Mouse (Mus musculus): ENCODE measurements around the gene Plcxd1.

The Plcxd1 gene

GRCm38 (mm10) chr5:110106901-110107564 lies 7.3 kb downstream of the Plcxd1 start:
- WGBS = 15% methylated on average over 41 of the region's 41 CpGs

- WGBS = under 1% methylated on average over 70 of the region's 71 CpGs
These were observed 8.0 kb downstream of the Plcxd1 start, which contains the start of gene Gtpbp6 for GRCm38 (mm10) chr5:110107581-110108304. Gene Gtpbp6 (minus strand): TSS chr5:110108197.

GRCm38 (mm10) chr5:110108305-110108628 lies 8.5 kb downstream of the Plcxd1 start:
- WGBS = 0% methylated on average over 7 of the region's 7 CpGs

- WGBS = under 1% methylated on average over 12 of the region's 12 CpGs
These were observed 10.2 kb downstream of the Plcxd1 start, which contains the start of gene Zfp605 for GRCm38 (mm10) chr5:110109991-110110441. Gene Zfp605 (plus strand): TSS chr5:110110092.

GRCm38 (mm10) chr5:110122380-110122779 lies 22.6 kb downstream of the Plcxd1 start:
- 91% methylated on average over 3 of the region's 3 CpGs for WGBS

- 1% methylated on average over 46 of the region's 46 CpGs for WGBS
These were observed 35.7 kb downstream of the Plcxd1 start, which contains the start of gene Chfr for GRCm38 (mm10) chr5:110135293-110136086. Gene Chfr (plus strand): TSS chr5:110135842.

GRCm38 (mm10) chr5:110136087-110136464 lies 36.3 kb downstream of the Plcxd1 start:
- 3% methylated on average over 18 of the region's 18 CpGs for WGBS

- WGBS = over 99% methylated on average over 3 of the region's 3 CpGs
These were observed 38.0 kb downstream of the Plcxd1 start for GRCm38 (mm10) chr5:110137816-110138215.

GRCm38 (mm10) chr5:110139325-110139724 lies 39.6 kb downstream of the Plcxd1 start:
- WGBS = 92% methylated on average over 3 of the region's 3 CpGs

- 92% methylated on average over 7 of the region's 7 CpGs for WGBS
These were observed 40.7 kb downstream of the Plcxd1 start for GRCm38 (mm10) chr5:110140424-110140823.

GRCm38 (mm10) chr5:110142309-110142708 lies 42.5 kb downstream of the Plcxd1 start:
- 90% methylated on average over 2 of the region's 2 CpGs for WGBS

GRCm38 (mm10) chr5:110143007-110143406 lies 43.2 kb downstream of the Plcxd1 start:
- 81% methylated on average over 5 of the region's 5 CpGs for WGBS

All from cerebral cortex, adult 2 months (tissue).